Mouse (Mus musculus) heart, embryonic 11.5 days (tissue): ENCODE results near the gene Gm12355. TPM values are rescaled to one million over a fixed set of nuclear protein-coding genes. Genes with fewer than 3 reads are reported as not detected.
A peak's percentile ranks its signal among the peaks of the same experiment; 100 is the strongest.

Source experiments
- ATAC-seq: fragments of 200-750 bp; cut with Nextera tagmentation; replicated peaks from 2 replicates; pipeline ENCODE4 v1.8.0; 2017; ENCODE audit warnings: moderate library complexity; ENCODE audit not compliant: insufficient number of reproducible peaks, low FRiP score, low TSS enrichment
- H3K27ac ChIP-seq: fragments of 300-500 bp; sonication (generic); 2 replicates; pipeline ENCODE4 v1.5.1; 2014; ENCODE audit warnings: mild to moderate bottlenecking, low read depth, low read length
- H3K27me3 ChIP-seq: fragments of 300-500 bp; sonication (generic); 2 replicates; pipeline ENCODE4 v1.6.1; 2014; ENCODE audit warnings: mild to moderate bottlenecking, low read length, mixed read lengths; ENCODE audit not compliant: control insufficient read depth, insufficient read depth
- H3K36me3 ChIP-seq: fragments of 300-500 bp; sonication (generic); 2 replicates; pipeline ENCODE4 v1.6.1; 2014; ENCODE audit warnings: mild to moderate bottlenecking, low read length, moderate library complexity, mixed read lengths; ENCODE audit not compliant: control insufficient read depth, insufficient read depth
- H3K4me1 ChIP-seq: fragments of 300-500 bp; sonication (generic); 2 replicates; pipeline ENCODE4 v1.6.1; 2014; ENCODE audit warnings: low read length; ENCODE audit not compliant: control insufficient read depth, insufficient read depth
- H3K4me2 ChIP-seq: fragments of 300-500 bp; sonication (generic); 2 replicates; pipeline ENCODE4 v1.6.1; 2014; ENCODE audit warnings: mild to moderate bottlenecking, moderate library complexity
- H3K4me3 ChIP-seq: fragments of 300-500 bp; sonication (generic); 2 replicates; pipeline ENCODE4 v1.5.1; 2014; ENCODE audit warnings: low read depth, low read length
- H3K9ac ChIP-seq: fragments of 300-500 bp; sonication (generic); 2 replicates; pipeline ENCODE4 v1.6.1; 2014; ENCODE audit warnings: mild to moderate bottlenecking, low read depth, low read length, moderate library complexity
- H3K9me3 ChIP-seq: fragments of 300-500 bp; sonication (generic); replicated peaks from 2 replicates; pipeline ENCODE4 v1.6.1; 2016; ENCODE audit warnings: low read length; ENCODE audit not compliant: control insufficient read depth
- WGBS: fragments of 180-500 bp; shearing (Covaris S2); extraction: QIAGEN DNeasy Blood & Tissue Kit; methylation state at CpG from one replicate; pipeline ENCODE4 v1.1.7; 2014; ENCODE audit not compliant: insufficient replicate concordance; 5-methylcytosine and 5-hydroxymethylcytosine counted together
- polyA plus RNA-seq: library from polyadenylated mRNA; unstranded; fragments of >200 nt; fragmentation: Nextera tagmentation; extraction: Ambion mirVana; gene quantifications from 2 replicates; pipeline ENCODE4 v1.2.1, GENCODE M21; 2014

Gm12355 gene
- polyA plus RNA-seq, 1 experiment from 2014 or later, result 0.44 TPM

- Histone ChIP-seq H3K9me3 (no peaks in the 10 kb centered on the region), H3K27me3 (no peaks in the 10 kb centered on the region), H3K9ac (peak overlapping the region; percentile 91), H3K4me1 (peaks cover 57% of the 10 kb centered on the region), H3K4me2 (peak overlapping the region; percentile 81), H3K36me3 (peaks cover 1% of the 10 kb centered on the region), H3K27ac (peak overlapping the region; percentile 96), H3K4me3 (peak overlapping the region; percentile 97)
- WGBS, result 5% methylated on average over 20 of the region's 20 CpGs
- peak; percentile 51 for ATAC-seq
Measured at GRCm38 (mm10) chr11:98587684-98588546, 37.5 kb downstream of the Gm12355 start.

- Histone ChIP-seq H3K27me3 (no peaks in the 10 kb centered on the region), H3K4me1 (peaks cover 60% of the 10 kb centered on the region), H3K4me3 (peak within 1 kb of the TSS; percentile 97), H3K4me2 (peak within 1 kb of the TSS; percentile 81), H3K9ac (peak within 1 kb of the TSS; percentile 91), H3K27ac (peak within 1 kb of the TSS; percentile 96), H3K36me3 (peaks cover 7% of the 10 kb centered on the region), H3K9me3 (no peaks in the 10 kb centered on the region)
- peak; percentile 82 for ATAC-seq
- under 1% methylated on average over 49 of the region's 49 CpGs for WGBS
Measured at GRCm38 (mm10) chr11:98586892-98587563, 38.4 kb downstream of the Gm12355 start, which contains the start of gene Ormdl3. Ormdl3 (minus strand) TSS chr11:98587368.

GRCm38 (mm10) chr11:98586087-98586891 lies 39.2 kb downstream of the Gm12355 start:
- Histone ChIP-seq H3K4me2 (peak overlapping the region; percentile 81), H3K27ac (peak overlapping the region; percentile 96), H3K36me3 (peaks cover 7% of the 10 kb centered on the region), H3K27me3 (no peaks in the 10 kb centered on the region), H3K4me1 (peaks cover 65% of the 10 kb centered on the region), H3K9ac (peak overlapping the region; percentile 91), H3K9me3 (no peaks in the 10 kb centered on the region), H3K4me3 (peak overlapping the region; percentile 97)
- WGBS, result under 1% methylated on average over 22 of the region's 22 CpGs
- ATAC-seq, result peak; percentile 8; the same call in 1 of the 2 replicates

- H3K9ac ChIP-seq, result peak overlapping the region; percentile 34
Measured at GRCm38 (mm10) chr11:98584629-98585177, 40.8 kb downstream of the Gm12355 start.

GRCm38 (mm10) chr11:98584146-98584545 lies 41.3 kb downstream of the Gm12355 start:
- Histone ChIP-seq H3K27me3 (no peaks in the 10 kb centered on the region), H3K9ac (peak overlapping the region; percentile 34; the same call in 1 of the 2 replicates), H3K4me2 (peak overlapping the region; percentile 81), H3K27ac (peak overlapping the region; percentile 22; the same call in 1 of the 2 replicates), H3K36me3 (peaks cover 7% of the 10 kb centered on the region), H3K9me3 (no peaks in the 10 kb centered on the region), H3K4me3 (0 out of 2 replicates have a peak overlapping the region, but pooled peaks have one; percentile 3), H3K4me1 (peaks cover 80% of the 10 kb centered on the region)
- no peak for ATAC-seq
- WGBS, result 35% methylated on average over 1 of the region's 1 CpGs

More at GRCm38 (mm10) chr11:98584629-98585177, 40.8 kb downstream of the Gm12355 start:
- Histone ChIP-seq H3K4me1 (peaks cover 80% of the 10 kb centered on the region), H3K4me3 (no peak overlapping the region), H3K4me2 (peak overlapping the region; percentile 81), H3K27me3 (no peaks in the 10 kb centered on the region), H3K9me3 (no peaks in the 10 kb centered on the region), H3K27ac (no peak overlapping the region), H3K36me3 (peaks cover 7% of the 10 kb centered on the region)
- 95% methylated on average over 6 of the region's 6 CpGs for WGBS
- no peak for ATAC-seq

GRCm38 (mm10) chr11:98583571-98583970 lies 41.9 kb downstream of the Gm12355 start:
- 26% methylated on average over 3 of the region's 3 CpGs for WGBS
- no peak for ATAC-seq
- no peaks in the 10 kb centered on the region for H3K27me3 ChIP-seq
- peaks cover 7% of the 10 kb centered on the region for H3K36me3 ChIP-seq
- H3K9ac ChIP-seq, result peak overlapping the region; percentile 49
- peaks cover 74% of the 10 kb centered on the region for H3K4me1 ChIP-seq
- no peak overlapping the region for H3K4me3 ChIP-seq
- peak overlapping the region; percentile 81 for H3K4me2 ChIP-seq
- H3K27ac ChIP-seq, result peak overlapping the region; percentile 89
- H3K9me3 ChIP-seq, result no peaks in the 10 kb centered on the region

- Histone ChIP-seq H3K4me2 (peak overlapping the region; percentile 47), H3K27ac (peak overlapping the region; percentile 89), H3K9me3 (no peaks in the 10 kb centered on the region), H3K4me1 (peaks cover 71% of the 10 kb centered on the region), H3K27me3 (no peaks in the 10 kb centered on the region), H3K4me3 (no peak overlapping the region), H3K9ac (peak overlapping the region; percentile 49), H3K36me3 (peaks cover 7% of the 10 kb centered on the region)
- WGBS, result 76% methylated on average over 3 of the region's 3 CpGs
- ATAC-seq, result peak; percentile 56; the same call in 1 of the 2 replicates
Measured at GRCm38 (mm10) chr11:98583265-98583552, 42.3 kb downstream of the Gm12355 start.
